Mouse (Mus musculus) liver, embryonic 14.5 days (tissue): ENCODE results near the gene Fam228a.

Experiments
- CTCF ChIP-seq: IDR thresholded peaks from 2 replicates; pipeline ENCODE4 v1.5.1; 2016; ENCODE audit warnings: antibody characterized with exemption, low read depth, control low read depth
- EP300 ChIP-seq: IDR thresholded peaks from 2 replicates; pipeline ENCODE4 v1.6.1; 2016; ENCODE audit warnings: antibody characterized with exemption, low read depth

- TF ChIP-seq CTCF (no peak), EP300 (peak; percentile 60; the same call in 1 of the 2 replicates)
These were observed 22.6 kb downstream of the Fam228a start for GRCm38 (mm10) chr12:4715606-4716005.
